Mouse (Mus musculus) forebrain, embryonic 10.5 days (tissue): Measurements from ENCODE around the gene Arf3. TPM values are rescaled to one million over a fixed set of nuclear protein-coding genes. Genes with fewer than 3 reads are reported as not detected.

Experiments
- DNase-seq: peaks from one replicate; pipeline ENCODE4 v3.0.0-alpha.2; 2017; ENCODE audit warnings: low spot score; ENCODE audit errors: extremely low spot score
- H3K27ac ChIP-seq: fragments of 300-500 bp; sonication (generic); 2 replicates; pipeline ENCODE4 v1.5.1; 2016; ENCODE audit warnings: mild to moderate bottlenecking
- H3K27me3 ChIP-seq: fragments of 300-500 bp; sonication (generic); 2 replicates; pipeline ENCODE4 v1.6.1; 2016; ENCODE audit warnings: mild to moderate bottlenecking; ENCODE audit not compliant: poor library complexity, severe bottlenecking
- H3K36me3 ChIP-seq: fragments of 300-500 bp; sonication (generic); replicated peaks from 2 replicates; pipeline ENCODE4 v1.6.1; 2016; ENCODE audit warnings: mild to moderate bottlenecking, moderate library complexity
- H3K4me1 ChIP-seq: fragments of 300-500 bp; sonication (generic); 2 replicates; pipeline ENCODE4 v1.6.1; 2016
- H3K4me3 ChIP-seq: fragments of 300-500 bp; sonication (generic); 2 replicates; pipeline ENCODE4 v1.5.1; 2016; ENCODE audit warnings: mild to moderate bottlenecking, moderate library complexity
- H3K9me3 ChIP-seq: fragments of 300-500 bp; sonication (generic); 2 replicates; pipeline ENCODE4 v1.6.1; 2016; ENCODE audit warnings: mild to moderate bottlenecking, moderate library complexity
- WGBS: fragments of 180-500 bp; shearing (Covaris S2); methylation state at CpG from one replicate; pipeline ENCODE4 v1.1.7; 2016; 5-methylcytosine and 5-hydroxymethylcytosine counted together
- polyA plus RNA-seq: library from polyadenylated mRNA; unstranded; fragments of >200 nt; fragmentation: Nextera tagmentation; extraction: Ambion mirVana; gene quantifications from 2 replicates; pipeline ENCODE4 v1.2.1, GENCODE M21; 2016

The Arf3 gene
- polyA plus RNA-seq, 1 experiment from 2014 or later = 42.1 TPM

DNA sequence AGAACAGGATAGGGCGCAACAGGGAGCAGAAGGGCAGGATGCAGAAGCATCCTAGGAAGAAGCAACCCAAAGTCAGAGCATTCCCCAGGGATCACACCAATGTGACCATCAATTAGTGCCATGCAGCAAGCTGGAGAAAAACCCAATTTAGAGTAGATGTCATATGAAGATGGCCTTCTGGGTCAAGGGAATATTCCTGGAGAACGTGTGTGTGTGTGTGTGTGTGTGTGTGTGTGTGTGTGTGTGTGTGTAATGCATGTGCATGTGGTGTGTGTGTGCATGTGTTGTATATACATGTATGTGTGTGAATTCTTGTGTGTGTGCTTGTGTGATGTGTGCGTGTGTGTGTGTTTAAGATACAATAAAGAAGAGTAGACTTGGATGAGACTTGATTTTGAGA is 35.9 kb upstream of the Arf3 start:
- no peaks in the 10 kb centered on the region for H3K9me3 ChIP-seq
- no peak for DNase-seq
- 39% methylated on average over 3 of the region's 3 CpGs for WGBS
- no peak overlapping the region for H3K4me3 ChIP-seq
- peaks cover 100% of the 10 kb centered on the region for H3K27me3 ChIP-seq
- H3K27ac ChIP-seq = peak overlapping the region; percentile 27; the same call in 1 of the 2 replicates
- peaks cover 51% of the 10 kb centered on the region for H3K4me1 ChIP-seq
- H3K36me3 ChIP-seq = no peaks in the 10 kb centered on the region

DNA sequence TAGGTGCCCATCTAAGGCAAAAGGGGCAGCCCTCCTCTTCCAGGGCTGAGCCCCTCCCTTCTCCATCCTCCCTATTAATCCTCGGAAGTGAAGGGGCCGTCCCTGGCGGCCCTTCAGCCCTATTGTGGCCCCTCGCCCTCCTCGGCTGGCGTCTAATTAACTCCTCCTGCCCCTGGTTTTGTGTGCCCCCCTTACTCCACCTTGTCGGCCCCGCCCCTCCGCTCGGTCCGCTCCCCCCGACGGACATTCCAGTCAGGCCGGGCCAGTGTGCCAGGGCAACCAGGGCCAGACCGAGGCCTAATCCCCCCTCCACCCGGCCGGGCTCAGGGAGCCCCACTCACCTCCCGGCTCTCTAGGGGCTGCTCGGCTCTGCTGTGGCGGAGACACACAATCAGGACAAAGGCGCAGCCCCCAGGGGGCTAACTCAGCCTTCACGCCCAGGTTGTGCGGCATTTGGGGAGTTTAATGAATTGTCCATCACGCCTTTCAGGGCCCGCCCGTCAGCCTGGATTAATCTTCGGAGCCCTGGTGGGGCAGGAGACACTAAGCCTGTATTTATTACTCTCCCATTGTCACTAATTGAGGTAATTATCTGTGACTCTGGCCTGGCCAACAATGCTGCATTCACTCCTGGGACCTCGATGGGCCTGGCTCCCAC is 35.0 kb upstream of the Arf3 start:
- peak; percentile 95 for DNase-seq

DNA sequence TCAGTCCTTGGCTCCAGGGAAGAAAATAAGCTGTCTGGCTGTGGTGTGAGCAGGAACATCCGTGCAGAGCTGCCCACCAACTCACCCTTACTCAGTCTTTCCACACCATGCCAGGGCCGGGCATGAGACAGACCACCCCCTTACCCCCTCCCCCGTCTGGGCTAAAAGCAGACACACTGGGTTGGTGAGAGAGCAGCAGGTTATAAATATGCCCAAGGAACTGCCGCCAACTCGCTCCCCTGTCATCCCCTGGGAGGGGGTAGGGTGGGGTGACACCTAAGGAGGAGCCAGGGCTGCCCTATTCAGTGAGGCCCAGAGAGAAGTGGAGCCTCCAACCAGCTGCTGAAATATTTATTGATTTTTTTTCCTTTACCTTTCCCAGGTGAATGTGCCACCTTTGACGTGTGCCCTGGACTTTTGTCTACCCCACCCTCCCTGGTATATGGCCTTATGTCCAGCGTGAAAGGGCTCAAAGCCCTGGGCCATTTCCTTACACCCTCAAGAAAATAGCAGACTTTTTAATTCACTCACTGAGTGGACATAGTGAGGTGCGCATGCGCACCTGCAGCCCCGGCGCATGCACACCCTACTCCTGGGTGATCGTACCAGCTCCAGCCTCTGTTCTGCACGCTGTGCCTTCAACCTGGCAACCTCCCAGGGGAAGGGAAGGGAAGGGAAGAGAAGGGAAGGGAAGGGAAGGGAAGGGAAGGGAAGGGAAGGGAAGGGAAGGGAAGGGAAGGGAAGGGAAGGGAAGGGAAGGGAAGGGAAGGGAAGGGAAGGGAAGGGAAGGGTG is 34.0 kb upstream of the Arf3 start:
- peaks cover 100% of the 10 kb centered on the region for H3K27me3 ChIP-seq
- H3K9me3 ChIP-seq = no peaks in the 10 kb centered on the region
- peaks cover 55% of the 10 kb centered on the region for H3K4me1 ChIP-seq
- WGBS = 2% methylated on average over 13 of the region's 13 CpGs
- H3K27ac ChIP-seq = no peak overlapping the region
- peak overlapping the region; percentile 32; the same call in 1 of the 2 replicates for H3K4me3 ChIP-seq
- H3K36me3 ChIP-seq = no peaks in the 10 kb centered on the region
- DNase-seq = no peak

More for the DNA sequence above, 35.0 kb upstream of the Arf3 start:
- Histone ChIP-seq H3K9me3 (no peaks in the 10 kb centered on the region), H3K27ac (peak overlapping the region; percentile 44; the same call in 1 of the 2 replicates), H3K36me3 (no peaks in the 10 kb centered on the region), H3K4me3 (peak overlapping the region; percentile 32; the same call in 1 of the 2 replicates), H3K4me1 (peaks cover 49% of the 10 kb centered on the region), H3K27me3 (peaks cover 100% of the 10 kb centered on the region)
- WGBS = 1% methylated on average over 28 of the region's 28 CpGs

DNA sequence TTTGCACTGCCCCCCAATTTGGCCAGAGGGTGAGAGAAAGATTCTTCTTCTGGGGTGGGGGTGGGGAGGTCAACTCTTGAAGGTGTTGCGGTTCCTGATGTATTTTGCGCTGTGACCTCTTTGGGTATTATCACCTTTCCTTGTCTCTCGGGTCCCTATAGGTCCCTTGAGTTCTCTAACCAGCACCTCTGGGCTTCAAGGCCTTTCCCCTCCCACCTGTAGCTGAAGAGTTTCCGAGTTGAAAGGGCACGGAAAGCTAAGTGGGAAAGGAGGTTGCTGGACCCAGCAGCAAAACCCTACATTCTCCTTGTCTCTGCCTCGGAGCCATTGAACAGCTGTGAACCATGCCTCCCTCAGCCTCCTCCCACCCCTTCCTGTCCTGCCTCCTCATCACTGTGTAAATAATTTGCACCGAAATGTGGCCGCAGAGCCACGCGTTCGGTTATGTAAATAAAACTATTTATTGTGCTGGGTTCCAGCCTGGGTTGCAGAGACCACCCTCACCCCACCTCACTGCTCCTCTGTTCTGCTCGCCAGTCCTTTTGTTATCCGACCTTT is 30.2 kb upstream of the Arf3 start:
- peaks cover 72% of the 10 kb centered on the region for H3K4me1 ChIP-seq
- H3K27ac ChIP-seq = no peak overlapping the region
- no peaks in the 10 kb centered on the region for H3K36me3 ChIP-seq
- DNase-seq = no peak
- H3K27me3 ChIP-seq = peaks cover 100% of the 10 kb centered on the region
- 6% methylated on average over 13 of the region's 13 CpGs for WGBS
- no peaks in the 10 kb centered on the region for H3K9me3 ChIP-seq
- H3K4me3 ChIP-seq = peak overlapping the region; percentile 7; the same call in 1 of the 2 replicates

DNA sequence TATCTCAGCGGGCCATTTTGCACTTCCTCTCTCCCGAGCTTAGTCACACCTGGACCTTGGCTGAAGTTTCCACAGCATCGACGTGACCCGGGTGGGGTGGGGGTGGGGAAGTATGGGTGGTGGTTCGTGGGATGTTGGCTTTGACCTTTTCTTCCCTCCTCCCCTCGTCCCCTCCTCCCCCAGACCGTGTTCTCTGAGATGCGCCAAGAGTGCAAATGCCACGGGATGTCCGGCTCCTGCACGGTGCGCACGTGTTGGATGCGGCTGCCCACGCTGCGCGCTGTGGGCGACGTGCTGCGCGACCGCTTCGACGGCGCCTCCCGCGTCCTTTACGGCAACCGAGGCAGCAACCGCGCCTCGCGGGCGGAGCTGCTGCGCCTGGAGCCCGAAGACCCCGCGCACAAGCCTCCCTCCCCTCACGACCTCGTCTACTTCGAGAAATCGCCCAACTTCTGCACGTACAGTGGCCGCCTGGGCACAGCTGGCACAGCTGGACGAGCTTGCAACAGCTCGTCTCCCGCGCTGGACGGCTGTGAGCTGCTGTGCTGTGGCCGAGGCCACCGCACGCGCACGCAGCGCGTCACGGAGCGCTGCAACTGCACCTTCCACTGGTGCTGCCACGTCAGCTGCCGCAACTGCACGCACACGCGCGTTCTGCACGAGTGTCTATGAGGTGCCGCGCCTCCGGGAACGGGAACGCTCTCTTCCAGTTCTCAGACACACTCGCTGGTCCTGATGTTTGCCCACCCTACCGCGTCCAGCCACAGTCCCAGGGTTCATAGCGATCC is 29.4 kb upstream of the Arf3 start:
- Histone ChIP-seq H3K9me3 (no peaks in the 10 kb centered on the region), H3K36me3 (no peaks in the 10 kb centered on the region), H3K27ac (no peak overlapping the region), H3K4me1 (peaks cover 64% of the 10 kb centered on the region), H3K27me3 (peaks cover 100% of the 10 kb centered on the region), H3K4me3 (peak overlapping the region; percentile 15)
- no peak for DNase-seq
- 2% methylated on average over 75 of the region's 75 CpGs for WGBS

- no peaks in the 10 kb centered on the region for H3K36me3 ChIP-seq
- H3K27me3 ChIP-seq = peaks cover 100% of the 10 kb centered on the region
- H3K9me3 ChIP-seq = no peaks in the 10 kb centered on the region
- no peak overlapping the region for H3K27ac ChIP-seq
- no peak for DNase-seq
- peak overlapping the region; percentile 15; the same call in 1 of the 2 replicates for H3K4me3 ChIP-seq
- WGBS = under 1% methylated on average over 23 of the region's 23 CpGs
- peaks cover 58% of the 10 kb centered on the region for H3K4me1 ChIP-seq
Measured at GRCm38 (mm10) chr15:98791771-98792170, 28.8 kb upstream of the Arf3 start.

- Histone ChIP-seq H3K36me3 (no peaks in the 10 kb centered on the region), H3K27me3 (peaks cover 100% of the 10 kb centered on the region), H3K27ac (no peak overlapping the region), H3K9me3 (no peaks in the 10 kb centered on the region), H3K4me3 (peak overlapping the region; percentile 15; the same call in 1 of the 2 replicates), H3K4me1 (peaks cover 52% of the 10 kb centered on the region)
- WGBS = 1% methylated on average over 12 of the region's 12 CpGs
- DNase-seq = peak; percentile 40
Measured at GRCm38 (mm10) chr15:98791221-98791620, 28.2 kb upstream of the Arf3 start.

DNA sequence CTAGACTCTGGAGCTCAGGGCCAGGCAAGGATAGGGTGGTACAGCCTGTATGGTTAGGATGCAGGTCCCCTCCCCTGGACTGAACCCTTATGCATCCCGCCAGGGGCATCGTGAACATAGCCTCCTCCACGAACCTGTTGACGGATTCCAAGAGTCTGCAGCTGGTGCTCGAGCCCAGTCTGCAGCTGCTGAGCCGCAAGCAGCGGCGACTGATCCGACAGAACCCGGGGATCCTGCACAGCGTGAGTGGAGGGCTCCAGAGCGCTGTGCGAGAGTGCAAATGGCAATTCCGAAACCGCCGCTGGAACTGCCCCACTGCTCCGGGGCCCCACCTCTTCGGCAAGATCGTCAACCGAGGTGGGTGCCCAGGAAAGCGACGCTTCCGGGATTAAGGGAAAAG is 27.7 kb upstream of the Arf3 start:
- Histone ChIP-seq H3K4me3 (peak overlapping the region; percentile 15), H3K27ac (no peak overlapping the region), H3K27me3 (peaks cover 100% of the 10 kb centered on the region), H3K36me3 (no peaks in the 10 kb centered on the region), H3K4me1 (peaks cover 48% of the 10 kb centered on the region), H3K9me3 (no peaks in the 10 kb centered on the region; the same call in 1 of the 2 replicates)
- WGBS = under 1% methylated on average over 23 of the region's 23 CpGs
- DNase-seq = no peak

- peak; percentile 67 for DNase-seq
- 2% methylated on average over 51 of the region's 51 CpGs for WGBS
- peak within 1 kb of the TSS; percentile 31 for H3K4me3 ChIP-seq
- 0 out of 2 replicates have a peak within 1 kb of the TSS, but pooled peaks have one; percentile 30 for H3K27ac ChIP-seq
- H3K27me3 ChIP-seq = peaks cover 100% of the 10 kb centered on the region
- peaks cover 46% of the 10 kb centered on the region for H3K4me1 ChIP-seq
- no peaks in the 10 kb centered on the region for H3K36me3 ChIP-seq
- no peaks in the 10 kb centered on the region; the same call in 1 of the 2 replicates for H3K9me3 ChIP-seq
Measured at GRCm38 (mm10) chr15:98789661-98790535, 26.9 kb upstream of the Arf3 start, which contains the start of gene Wnt1. TSS of gene Wnt1 (plus strand) at chr15:98789857.

- H3K4me3 ChIP-seq = peak overlapping the region; percentile 31
- H3K27me3 ChIP-seq = peaks cover 100% of the 10 kb centered on the region
- no peaks in the 10 kb centered on the region; the same call in 1 of the 2 replicates for H3K9me3 ChIP-seq
- DNase-seq = no peak
- H3K4me1 ChIP-seq = peaks cover 42% of the 10 kb centered on the region
- H3K36me3 ChIP-seq = no peaks in the 10 kb centered on the region
- WGBS = 12% methylated on average over 24 of the region's 24 CpGs
- H3K27ac ChIP-seq = 0 out of 2 replicates have a peak overlapping the region, but pooled peaks have one; percentile 30
Measured at GRCm38 (mm10) chr15:98788972-98789660, 26.1 kb upstream of the Arf3 start.

DNA sequence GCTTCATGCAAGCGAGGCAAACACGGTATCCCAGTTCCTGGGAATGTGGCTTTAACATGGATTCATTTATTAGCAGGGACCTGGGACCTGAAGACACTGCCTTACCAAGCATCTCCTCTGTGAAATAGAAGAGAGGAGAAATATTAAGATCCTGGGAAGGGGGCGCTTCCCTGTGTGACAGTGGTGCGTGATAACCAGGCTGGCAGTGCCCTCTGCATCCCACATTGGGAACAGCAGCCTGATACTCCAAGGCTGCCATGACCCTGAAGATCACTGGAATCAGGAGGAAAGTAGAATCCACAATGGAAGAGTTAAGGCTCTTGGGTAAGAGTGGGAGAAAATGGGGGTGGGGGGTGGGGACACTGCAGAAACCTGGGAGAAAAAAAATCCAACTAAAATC is 24.9 kb upstream of the Arf3 start:
- Histone ChIP-seq H3K27me3 (peaks cover 98% of the 10 kb centered on the region), H3K4me3 (no peak overlapping the region), H3K36me3 (no peaks in the 10 kb centered on the region), H3K9me3 (no peaks in the 10 kb centered on the region; the same call in 1 of the 2 replicates), H3K4me1 (peaks cover 35% of the 10 kb centered on the region), H3K27ac (no peak overlapping the region)
- WGBS = 44% methylated on average over 4 of the region's 4 CpGs
- no peak for DNase-seq
